Mouse (Mus musculus) spleen, adult 2 months (tissue): ENCODE data around the gene Ceacam19. TPM values are rescaled to one million over a fixed set of nuclear protein-coding genes. Genes with fewer than 3 reads are reported as not detected.
A peak's percentile ranks its signal among the peaks of the same experiment; 100 is the strongest.
"Not testable (repeated sequence)": the region's sequence is repeated elsewhere in the genome, so short reads cannot be mapped to it uniquely, and the experiment has no call there.

Source experiments
- DNase-seq, 2 experiments: peaks; one replicate each; pipeline versions ENCODE4 v3.0.0 to v3.0.0-alpha.2; 2012 to 2021; ENCODE audit warnings: low spot score in 2 of 2, low read depth in 1 of 2
- H3K27ac ChIP-seq: fragments of 200-500 bp; 2 replicates; pipeline ENCODE4 v1.5.1; 2012; ENCODE audit warnings: low read length, inconsistent platforms; ENCODE audit not compliant: insufficient read depth
- H3K27me3 ChIP-seq: fragments of 200-500 bp; 2 replicates; pipeline ENCODE4 v1.6.1; 2012; ENCODE audit warnings: mild to moderate bottlenecking, moderate library complexity, low read length, inconsistent platforms; ENCODE audit not compliant: control insufficient read depth, insufficient read depth
- H3K36me3 ChIP-seq: fragments of 200-500 bp; 2 replicates; pipeline ENCODE4 v1.6.1; 2012; ENCODE audit warnings: mild to moderate bottlenecking, low read length, inconsistent platforms; ENCODE audit not compliant: control insufficient read depth, insufficient read depth
- H3K4me1 ChIP-seq: fragments of 200-500 bp; 2 replicates; pipeline ENCODE4 v1.6.1; 2011; ENCODE audit warnings: inconsistent platforms; ENCODE audit not compliant: control insufficient read depth, insufficient read depth, insufficient read length
- H3K4me3 ChIP-seq: fragments of 200-500 bp; 2 replicates; pipeline ENCODE4 v1.5.1; 2011; ENCODE audit warnings: mild to moderate bottlenecking, inconsistent platforms; ENCODE audit not compliant: insufficient read depth, insufficient read length; ENCODE audit errors: extremely low read depth
- CTCF ChIP-seq: fragments of 200-500 bp; IDR thresholded peaks from 2 replicates; pipeline ENCODE4 v1.5.1; 2011; ENCODE audit warnings: mild to moderate bottlenecking, inconsistent platforms; ENCODE audit not compliant: insufficient read depth, insufficient read length, insufficient replicate concordance; ENCODE audit errors: extremely low read depth
- POLR2A ChIP-seq: fragments of 200-500 bp; IDR thresholded peaks from 2 replicates; pipeline ENCODE4 v1.6.1; 2011; ENCODE audit warnings: low read depth, low read length, inconsistent platforms
- WGBS: fragments of 180-500 bp; shearing (Covaris S2); methylation state at CpG from one replicate; pipeline ENCODE4 v1.1.7; 2018; 5-methylcytosine and 5-hydroxymethylcytosine counted together
- polyA plus RNA-seq: library from polyadenylated mRNA; depleted of rRNA; stranded (reverse); fragments of >200 nt; gene quantifications from 2 replicates; pipeline ENCODE4 v1.2.3, GENCODE M21; 2012; rRNA removed

Ceacam19 gene
- 0.09 and 0.22 TPM in 2 replicates for polyA plus RNA-seq

- Histone ChIP-seq H3K4me3 (no peak within 1 kb of the TSS), H3K4me1 (no peaks in the 10 kb centered on the region; the same call in 1 of the 2 replicates), H3K36me3 (no peaks in the 10 kb centered on the region), H3K27ac (no peak within 1 kb of the TSS), H3K27me3 (no peaks in the 10 kb centered on the region)
- TF ChIP-seq CTCF, result no peak
- no peak for TF ChIP-seq POLR2A
- 57% methylated on average over 7 of the region's 7 CpGs for WGBS
- DNase-seq, result no peak
Observed at GRCm38 (mm10) chr7:19887849-19888248, at the start of gene Ceacam19. Ceacam19 (minus strand) TSS chr7:19887965.

- Histone ChIP-seq H3K4me3 (no peak overlapping the region), H3K36me3 (no peaks in the 10 kb centered on the region), H3K27ac (no peak overlapping the region), H3K27me3 (no peaks in the 10 kb centered on the region), H3K4me1 (peaks cover 18% of the 10 kb centered on the region; the same call in 1 of the 2 replicates)
- no peak for DNase-seq
- WGBS, result 81% methylated on average over 11 of the region's 11 CpGs
- no peak for TF ChIP-seq CTCF
Observed at GRCm38 (mm10) chr7:19937229-19937821, 49.6 kb upstream of the Ceacam19 start.

- Histone ChIP-seq H3K4me1 (peaks cover 21% of the 10 kb centered on the region; the same call in 1 of the 2 replicates), H3K4me3 (no peak overlapping the region), H3K27me3 (no peaks in the 10 kb centered on the region), H3K36me3 (no peaks in the 10 kb centered on the region), H3K27ac (no peak overlapping the region)
- WGBS, result 49% methylated on average over 6 of the region's 6 CpGs
- DNase-seq, result no peak
- TF ChIP-seq POLR2A (no peak), CTCF (no peak)
Observed at GRCm38 (mm10) chr7:19935961-19936360, 48.2 kb upstream of the Ceacam19 start.

- no peaks in the 10 kb centered on the region for H3K36me3 ChIP-seq
- DNase-seq, result peak; percentile 15 to 53
- WGBS, result 5% methylated on average over 20 of the region's 20 CpGs
- 0 out of 2 replicates have a peak overlapping the region, but pooled peaks have one; percentile 24 for H3K27ac ChIP-seq
- no peaks in the 10 kb centered on the region for H3K27me3 ChIP-seq
- no peak for TF ChIP-seq POLR2A
- TF ChIP-seq CTCF, result no peak
- peaks cover 21% of the 10 kb centered on the region; the same call in 1 of the 2 replicates for H3K4me1 ChIP-seq
- peak overlapping the region; percentile 29; the same call in 1 of the 2 replicates for H3K4me3 ChIP-seq
Observed at GRCm38 (mm10) chr7:19935171-19935751, 47.5 kb upstream of the Ceacam19 start.

GRCm38 (mm10) chr7:19932877-19933809, 45.4 kb upstream of the Ceacam19 start:
- TF ChIP-seq CTCF (no peak), POLR2A (no peak)
- Histone ChIP-seq H3K4me1 (peaks cover 16% of the 10 kb centered on the region; the same call in 1 of the 2 replicates), H3K36me3 (no peaks in the 10 kb centered on the region), H3K27ac (peak overlapping the region; percentile 59; the same call in 1 of the 2 replicates), H3K4me3 (peak overlapping the region; percentile 20; the same call in 1 of the 2 replicates), H3K27me3 (no peaks in the 10 kb centered on the region)
- 3% methylated on average over 21 of the region's 21 CpGs for WGBS
- DNase-seq, result peak; percentile 53 to 61

- Histone ChIP-seq H3K27ac (peak overlapping the region; percentile 59), H3K4me3 (no peak overlapping the region), H3K27me3 (no peaks in the 10 kb centered on the region), H3K36me3 (no peaks in the 10 kb centered on the region), H3K4me1 (peaks cover 16% of the 10 kb centered on the region; the same call in 1 of the 2 replicates)
- WGBS, result 8% methylated on average over 13 of the region's 13 CpGs
- TF ChIP-seq POLR2A (no peak), CTCF (no peak)
- peak in 1 of 2 experiments; percentile 48 for DNase-seq
Observed at GRCm38 (mm10) chr7:19932133-19932876, 44.5 kb upstream of the Ceacam19 start.

GRCm38 (mm10) chr7:19930481-19930880, 42.7 kb upstream of the Ceacam19 start:
- 89% methylated on average over 6 of the region's 6 CpGs for WGBS
- H3K36me3 ChIP-seq, DNase-seq, H3K4me3 ChIP-seq, H3K27ac ChIP-seq, H3K27me3 ChIP-seq: not testable (repeated sequence)
- H3K4me1 ChIP-seq, result peaks cover 19% of the 10 kb centered on the region; the same call in 1 of the 2 replicates
